Mouse (Mus musculus) embryonic facial prominence, embryonic 14.5 days (tissue): ENCODE data around the gene Gm21440. TPM values are rescaled to one million over a fixed set of nuclear protein-coding genes. Genes with fewer than 3 reads are reported as not detected.
"Not testable (repeated sequence)": the region's sequence is repeated elsewhere in the genome, so short reads cannot be mapped to it uniquely, and the experiment has no call there.

ENCODE experiments used
- ATAC-seq: fragments of 200-750 bp; cut with Nextera tagmentation; 2 replicates; pipeline ENCODE4 v1.8.0; 2017; ENCODE audit warnings: low read depth, moderate number of reproducible peaks, moderate TSS enrichment
- DNase-seq: peaks from one replicate; pipeline ENCODE4 v3.0.0-alpha.2; 2015; ENCODE audit warnings: low spot score
- H3K27ac ChIP-seq: fragments of 300-500 bp; sonication (generic); replicated peaks from 2 replicates; pipeline ENCODE4 v1.5.1; 2014; ENCODE audit warnings: low read depth, mild to moderate bottlenecking, low read length, moderate library complexity
- H3K27me3 ChIP-seq: fragments of 300-500 bp; sonication (generic); replicated peaks from 2 replicates; pipeline ENCODE4 v1.6.1; 2014; ENCODE audit warnings: low read length; ENCODE audit not compliant: control insufficient read depth, insufficient read depth
- H3K36me3 ChIP-seq: fragments of 300-500 bp; sonication (generic); 2 replicates; pipeline ENCODE4 v1.6.1; 2014; ENCODE audit warnings: low read length, mixed read lengths; ENCODE audit not compliant: control insufficient read depth, insufficient read depth
- H3K4me1 ChIP-seq: fragments of 300-500 bp; sonication (generic); 2 replicates; pipeline ENCODE4 v1.6.1; 2014; ENCODE audit warnings: antibody characterized with exemption, low read length; ENCODE audit not compliant: control insufficient read depth, insufficient read depth
- H3K4me2 ChIP-seq: fragments of 300-500 bp; sonication (generic); 2 replicates; pipeline ENCODE4 v1.6.1; 2014; ENCODE audit warnings: low read depth, mild to moderate bottlenecking, low read length, moderate library complexity, mixed read lengths
- H3K4me3 ChIP-seq: fragments of 300-500 bp; sonication (generic); 2 replicates; pipeline ENCODE4 v1.5.1; 2014; ENCODE audit warnings: low read depth, mild to moderate bottlenecking, low read length
- H3K9ac ChIP-seq: fragments of 300-500 bp; sonication (generic); 2 replicates; pipeline ENCODE4 v1.6.1; 2014; ENCODE audit warnings: low read depth, mild to moderate bottlenecking, low read length, moderate library complexity, mixed read lengths
- H3K9me3 ChIP-seq: fragments of 300-500 bp; sonication (generic); 2 replicates; pipeline ENCODE4 v1.6.1; 2016; ENCODE audit warnings: low read length; ENCODE audit not compliant: control insufficient read depth
- WGBS: fragments of 180-500 bp; shearing (Covaris S2); extraction: QIAGEN DNeasy Blood & Tissue Kit; methylation state at CpG from one replicate; pipeline ENCODE4 v1.1.7; 2014; 5-methylcytosine and 5-hydroxymethylcytosine counted together
- polyA plus RNA-seq: library from polyadenylated mRNA; unstranded; fragments of >200 nt; fragmentation: Nextera tagmentation; extraction: Ambion mirVana; gene quantifications from 2 replicates; pipeline ENCODE4 v1.2.1, GENCODE M21; 2014

Gm21440 gene
- not detected in 2 replicates for polyA plus RNA-seq

GRCm38 (mm10) chrY:13252091-13252490 lies at the start of gene Gm21440, which contains the start of gene Gm21454:
Gene Gm21440 (plus strand): TSS chrY:13252391.
Gene Gm21454 (plus strand): TSS chrY:13252442.
- H3K4me3 ChIP-seq, H3K27ac ChIP-seq, DNase-seq, H3K4me2 ChIP-seq, ATAC-seq, H3K9me3 ChIP-seq, H3K36me3 ChIP-seq, H3K9ac ChIP-seq, H3K27me3 ChIP-seq, H3K4me1 ChIP-seq: not testable (repeated sequence)

GRCm38 (mm10) chrY:13223828-13224227 lies 28.4 kb upstream of the Gm21440 start, which contains the start of gene Gm21828:
Gene Gm21828 (minus strand): TSS chrY:13223928.
- not testable (repeated sequence) for ATAC-seq, H3K36me3 ChIP-seq, H3K9ac ChIP-seq, H3K4me1 ChIP-seq, H3K4me3 ChIP-seq, H3K27ac ChIP-seq, H3K4me2 ChIP-seq, DNase-seq, H3K27me3 ChIP-seq, H3K9me3 ChIP-seq
- WGBS = no CpG with 5 or more reads among the region's 3 CpGs

Other genes starting within 250 kb of the Gm21440 start
- gene Gm20807, start 209.5 kb upstream of the Gm21440 start, polyA plus RNA-seq = not detected in 2 replicates
- gene Gm21891, start 118.9 kb upstream of the Gm21440 start, polyA plus RNA-seq = not detected in 2 replicates
- gene Gm21425, start 90.4 kb upstream of the Gm21440 start, polyA plus RNA-seq = not detected in 2 replicates
- gene Gm21828, start 28.5 kb upstream of the Gm21440 start, polyA plus RNA-seq = not detected in 2 replicates
- gene Gm21454, start 51 bp downstream of the Gm21440 start, polyA plus RNA-seq = not detected in 2 replicates
- gene Gm21725, start 96.7 kb downstream of the Gm21440 start, polyA plus RNA-seq = not detected in 2 replicates
- gene Gm21866, start 213.2 kb downstream of the Gm21440 start, polyA plus RNA-seq = not detected in 2 replicates
- not detected in 2 replicates for gene Gm20773, start 241.6 kb downstream of the Gm21440 start, polyA plus RNA-seq